ENCODE assay signal across 8 mouse cellular contexts in genomic region chr9:48707134-48707823, GRCm38 (mm10).
A peak's percentile ranks its signal among the peaks of the same experiment; 100 is the strongest.
DNase-seq lines count a peak whose midpoint lies in the region; ATAC-seq and TF ChIP-seq lines count a peak whose summit lies in the region.

No protein-coding gene starts in this region.

- WGBS in kidney, postnatal 0 days, result 33% methylated on average over 14 of the region's 14 CpGs
- 29% methylated on average over 14 of the region's 14 CpGs for WGBS in heart, embryonic 14.5 days
- 54% methylated on average over 14 of the region's 14 CpGs for WGBS in midbrain, postnatal 0 days
- 69% methylated on average over 14 of the region's 14 CpGs for WGBS in forebrain, embryonic 15.5 days

- H3K4me2 ChIP-seq in kidney, postnatal 0 days (ENCODE audit: low read length), result peak overlapping the region; percentile 11
- peak overlapping the region; percentile 44 for H3K4me2 ChIP-seq in heart, embryonic 14.5 days (ENCODE audit: low read length)
- no peak overlapping the region for H3K4me2 ChIP-seq in midbrain, postnatal 0 days (ENCODE audit: low read depth, low read length, poor library complexity, severe bottlenecking)
- no peak overlapping the region for H3K4me2 ChIP-seq in forebrain, embryonic 15.5 days (replicated peaks)

- peak overlapping the region; percentile 60; the same call in 1 of the 2 replicates for H3K27ac ChIP-seq in kidney, postnatal 0 days
- peak overlapping the region; percentile 75 to 91 for H3K27ac ChIP-seq in heart, embryonic 14.5 days (replicated peaks in 1 of 2; ENCODE audit: control insufficient read depth in 1 of 2, insufficient read depth in 1 of 2, low read depth in 2 of 2, low read length in 2 of 2)
- H3K27ac ChIP-seq in midbrain, postnatal 0 days (ENCODE audit: low read depth, low read length), result no peak overlapping the region
- no peak overlapping the region for H3K27ac ChIP-seq in forebrain, embryonic 15.5 days (replicated peaks)

- no peak overlapping the region for H3K9ac ChIP-seq in kidney, postnatal 0 days (ENCODE audit: low read depth, low read length)
- H3K9ac ChIP-seq in heart, embryonic 14.5 days (ENCODE audit: low read length), result peak overlapping the region; percentile 68
- H3K9ac ChIP-seq in midbrain, postnatal 0 days (replicated peaks; ENCODE audit: low read length, poor library complexity, severe bottlenecking), result no peak overlapping the region
- no peak overlapping the region for H3K9ac ChIP-seq in forebrain, embryonic 15.5 days (replicated peaks)

- TF ChIP-seq CTCF in kidney, postnatal 0 days (IDR thresholded peaks at IDR 0.05; ENCODE audit: low read depth), result no peak
- no peak for TF ChIP-seq CTCF in midbrain, postnatal 0 days (IDR thresholded peaks at IDR 0.05)

- no peak overlapping the region for H3K4me3 ChIP-seq in kidney, postnatal 0 days (replicated peaks; ENCODE audit: low read depth, low read length)
- H3K4me3 ChIP-seq in heart, embryonic 14.5 days (ENCODE audit: control insufficient read depth in 1 of 2, insufficient read depth in 1 of 2, low read depth in 1 of 2, low read length in 2 of 2), result no peak overlapping the region
- no peak overlapping the region for H3K4me3 ChIP-seq in midbrain, postnatal 0 days (ENCODE audit: low read depth, low read length)
- no peak overlapping the region for H3K4me3 ChIP-seq in forebrain, embryonic 15.5 days

- peak; percentile 73; the same call in 1 of the 2 replicates for ATAC-seq in kidney, postnatal 0 days (replicated peaks; ENCODE audit: low FRiP score, low read depth)
- peak; percentile 83 for ATAC-seq in heart, embryonic 14.5 days (ENCODE audit: insufficient number of reproducible peaks, insufficient read depth, low FRiP score, low read depth)
- ATAC-seq in midbrain, postnatal 0 days (ENCODE audit: low FRiP score), result 0 out of 2 replicates have a peak, but pooled peaks have one; percentile 44
- no peak for ATAC-seq in forebrain, embryonic 15.5 days (replicated peaks)

- H3K4me1 ChIP-seq in kidney, postnatal 0 days (replicated peaks; ENCODE audit: insufficient read depth, low read length), result peaks cover 8% of the 10 kb centered on the region
- peaks cover 20 to 21% of the 10 kb centered on the region in 2 experiments for H3K4me1 ChIP-seq in heart, embryonic 14.5 days (ENCODE audit: control insufficient read depth in 2 of 2, insufficient read depth in 2 of 2, low read length in 2 of 2)
- H3K4me1 ChIP-seq in midbrain, postnatal 0 days (ENCODE audit: insufficient read depth, low read length), result no peaks in the 10 kb centered on the region
- H3K4me1 ChIP-seq in forebrain, embryonic 15.5 days, result peaks cover 18% of the 10 kb centered on the region

- H3K9me3 ChIP-seq in kidney, postnatal 0 days (replicated peaks; ENCODE audit: low read length), result no peaks in the 10 kb centered on the region
- no peaks in the 10 kb centered on the region for H3K9me3 ChIP-seq in heart, embryonic 14.5 days (ENCODE audit: control insufficient read depth, low read length)
- H3K9me3 ChIP-seq in midbrain, postnatal 0 days (ENCODE audit: low read length), result no peaks in the 10 kb centered on the region
- no peaks in the 10 kb centered on the region for H3K9me3 ChIP-seq in forebrain, embryonic 15.5 days

- peak; percentile 40 for DNase-seq in kidney, postnatal 0 days (ENCODE audit: low spot score)
- DNase-seq in kidney, postnatal 10 days, result no peak
- DNase-seq in adrenal gland, postnatal 36 days, result peak; percentile 54 to 59
- no peak for DNase-seq in midbrain, postnatal 0 days (ENCODE audit: low spot score)
- DNase-seq in T-cell, adult 2 months (ENCODE audit: low spot score), result no peak
- no peak for DNase-seq in urinary bladder, postnatal 36 days (ENCODE audit: low spot score in 2 of 2)

- H3K36me3 ChIP-seq in kidney, postnatal 0 days (ENCODE audit: insufficient read depth, low read length), result no peaks in the 10 kb centered on the region
- no peaks in the 10 kb centered on the region for H3K36me3 ChIP-seq in heart, embryonic 14.5 days (ENCODE audit: control insufficient read depth, insufficient read depth, low read length)
- no peaks in the 10 kb centered on the region for H3K36me3 ChIP-seq in midbrain, postnatal 0 days (ENCODE audit: insufficient read depth, low read length)
- H3K36me3 ChIP-seq in forebrain, embryonic 15.5 days, result no peaks in the 10 kb centered on the region

- no peaks in the 10 kb centered on the region for H3K27me3 ChIP-seq in kidney, postnatal 0 days (ENCODE audit: insufficient read depth, low read length)
- no peaks in the 10 kb centered on the region for H3K27me3 ChIP-seq in heart, embryonic 14.5 days (ENCODE audit: control insufficient read depth, insufficient read depth, low read length)
- no peaks in the 10 kb centered on the region for H3K27me3 ChIP-seq in midbrain, postnatal 0 days (ENCODE audit: insufficient read depth, low read length)
- H3K27me3 ChIP-seq in forebrain, embryonic 15.5 days, result no peaks in the 10 kb centered on the region

Comparison
In these comparisons a context has a peak if more than half of its experiments do, and no peak if none do; other contexts are left out.
1. DNase-seq: peak in kidney, postnatal 0 days (single experiment) and adrenal gland, postnatal 36 days (2 of 2); none in kidney, postnatal 10 days (single experiment), midbrain, postnatal 0 days (single experiment), T-cell, adult 2 months (single experiment) and urinary bladder, postnatal 36 days (0 of 2).
2. H3K27ac ChIP-seq: peak in kidney, postnatal 0 days (single experiment) and heart, embryonic 14.5 days (2 of 2); none in midbrain, postnatal 0 days (single experiment) and forebrain, embryonic 15.5 days (single experiment).
3. H3K4me2 ChIP-seq: peak in kidney, postnatal 0 days (single experiment) and heart, embryonic 14.5 days (single experiment); none in midbrain, postnatal 0 days (single experiment) and forebrain, embryonic 15.5 days (single experiment).